Mouse (Mus musculus) hindbrain, embryonic 11.5 days (tissue): Measurements from ENCODE around the gene Nedd9. TPM values are rescaled to one million over a fixed set of nuclear protein-coding genes. Genes with fewer than 3 reads are reported as not detected.

ENCODE experiments used
- ATAC-seq: fragments of 200-750 bp; cut with Nextera tagmentation; 2 replicates; pipeline ENCODE4 v1.8.0; 2017; ENCODE audit warnings: mild to moderate bottlenecking, moderate TSS enrichment, moderate library complexity; ENCODE audit not compliant: low FRiP score
- DNase-seq: peaks from one replicate; pipeline ENCODE4 v3.0.0-alpha.2; 2015; ENCODE audit warnings: low spot score
- H3K27ac ChIP-seq: fragments of 300-500 bp; sonication (generic); 2 replicates; pipeline ENCODE4 v1.5.1; 2014; ENCODE audit warnings: mild to moderate bottlenecking, low read depth, low read length
- H3K27me3 ChIP-seq: fragments of 300-500 bp; sonication (generic); 2 replicates; pipeline ENCODE4 v1.6.1; 2014; ENCODE audit warnings: mild to moderate bottlenecking, low read length, moderate library complexity, mixed read lengths; ENCODE audit not compliant: control insufficient read depth, insufficient read depth
- H3K36me3 ChIP-seq: fragments of 300-500 bp; sonication (generic); 2 replicates; pipeline ENCODE4 v1.6.1; 2014; ENCODE audit warnings: mild to moderate bottlenecking, low read length, moderate library complexity, mixed read lengths; ENCODE audit not compliant: control insufficient read depth, insufficient read depth
- H3K4me1 ChIP-seq: fragments of 300-500 bp; sonication (generic); replicated peaks from 2 replicates; pipeline ENCODE4 v1.6.1; 2014; ENCODE audit warnings: low read length, mixed read lengths; ENCODE audit not compliant: control insufficient read depth, insufficient read depth
- H3K4me2 ChIP-seq: fragments of 300-500 bp; sonication (generic); replicated peaks from 2 replicates; pipeline ENCODE4 v1.6.1; 2014; ENCODE audit warnings: mild to moderate bottlenecking, low read depth, low read length
- H3K4me3 ChIP-seq: fragments of 300-500 bp; sonication (generic); 2 replicates; pipeline ENCODE4 v1.5.1; 2014; ENCODE audit warnings: low read depth, low read length
- H3K9ac ChIP-seq: fragments of 300-500 bp; sonication (generic); 2 replicates; pipeline ENCODE4 v1.6.1; 2014; ENCODE audit warnings: low read depth, low read length
- H3K9me3 ChIP-seq: fragments of 300-500 bp; sonication (generic); 2 replicates; pipeline ENCODE4 v1.6.1; 2016; ENCODE audit warnings: low read length; ENCODE audit not compliant: control insufficient read depth
- WGBS: fragments of 180-500 bp; shearing (Covaris S2); extraction: QIAGEN DNeasy Blood & Tissue Kit; methylation state at CpG from one replicate; pipeline ENCODE4 v1.1.7; 2014; 5-methylcytosine and 5-hydroxymethylcytosine counted together
- polyA plus RNA-seq: library from polyadenylated mRNA; unstranded; fragments of >200 nt; fragmentation: Nextera tagmentation; extraction: Ambion mirVana; gene quantifications from 2 replicates; pipeline ENCODE4 v1.2.1, GENCODE M21; 2014

The Nedd9 gene
- polyA plus RNA-seq, 1 experiment from 2014 or later, result 22.6 TPM

DNA sequence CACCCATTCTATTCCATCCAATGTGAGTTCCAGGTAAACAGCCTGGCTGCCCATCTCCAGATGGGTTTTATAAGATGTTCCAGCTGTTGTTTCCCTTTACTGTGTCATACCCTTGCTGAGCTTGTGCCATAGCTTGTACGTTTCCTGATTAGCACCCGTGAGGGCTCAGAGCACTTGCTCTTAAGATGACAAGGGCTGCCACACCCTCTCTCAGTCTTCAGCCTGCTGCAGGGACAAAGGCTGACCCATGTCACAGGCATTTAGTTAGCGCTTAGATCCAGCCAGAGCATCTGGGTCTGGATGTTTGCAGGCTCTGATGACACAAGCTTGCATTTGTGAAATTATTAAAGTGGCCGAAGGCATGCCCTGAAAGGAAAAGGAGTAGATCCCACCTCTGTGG lies 187.1 kb downstream of the Nedd9 start:
- WGBS, result 66% methylated on average over 4 of the region's 4 CpGs
- no peak overlapping the region for H3K4me3 ChIP-seq
- H3K4me2 ChIP-seq, result no peak overlapping the region
- no peaks in the 10 kb centered on the region for H3K36me3 ChIP-seq
- no peaks in the 10 kb centered on the region for H3K9me3 ChIP-seq
- no peaks in the 10 kb centered on the region; the same call in 1 of the 2 replicates for H3K4me1 ChIP-seq
- no peak for DNase-seq
- H3K27me3 ChIP-seq, result no peaks in the 10 kb centered on the region
- H3K9ac ChIP-seq, result no peak overlapping the region
- ATAC-seq, result no peak
- no peak overlapping the region for H3K27ac ChIP-seq

DNA sequence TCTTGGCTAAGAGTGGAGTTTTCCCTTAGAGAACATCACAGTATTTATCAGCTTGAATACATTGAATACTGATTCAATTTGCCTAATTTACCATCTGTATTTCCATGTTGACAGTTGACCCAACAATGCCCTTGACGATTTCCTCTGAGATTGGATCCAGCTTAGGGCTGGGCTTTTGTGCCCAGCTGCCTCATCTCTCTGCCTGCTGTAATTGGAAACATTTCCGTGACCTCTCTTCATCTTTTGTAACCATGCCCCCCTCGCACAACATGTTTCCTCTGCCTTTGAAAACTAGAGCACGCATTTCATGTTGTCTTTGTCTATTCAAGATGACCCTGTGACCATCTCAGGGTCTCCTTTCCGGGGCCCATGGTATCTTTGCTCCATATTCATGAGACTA lies 188.2 kb downstream of the Nedd9 start:
- ATAC-seq, result peak; percentile 38; the same call in 1 of the 2 replicates
- Histone ChIP-seq H3K9ac (no peak overlapping the region), H3K27me3 (no peaks in the 10 kb centered on the region), H3K9me3 (no peaks in the 10 kb centered on the region), H3K4me3 (no peak overlapping the region), H3K36me3 (no peaks in the 10 kb centered on the region), H3K4me2 (no peak overlapping the region), H3K27ac (no peak overlapping the region), H3K4me1 (no peaks in the 10 kb centered on the region; the same call in 1 of the 2 replicates)
- peak; percentile 41 for DNase-seq
- WGBS, result 9% methylated on average over 5 of the region's 5 CpGs

DNA sequence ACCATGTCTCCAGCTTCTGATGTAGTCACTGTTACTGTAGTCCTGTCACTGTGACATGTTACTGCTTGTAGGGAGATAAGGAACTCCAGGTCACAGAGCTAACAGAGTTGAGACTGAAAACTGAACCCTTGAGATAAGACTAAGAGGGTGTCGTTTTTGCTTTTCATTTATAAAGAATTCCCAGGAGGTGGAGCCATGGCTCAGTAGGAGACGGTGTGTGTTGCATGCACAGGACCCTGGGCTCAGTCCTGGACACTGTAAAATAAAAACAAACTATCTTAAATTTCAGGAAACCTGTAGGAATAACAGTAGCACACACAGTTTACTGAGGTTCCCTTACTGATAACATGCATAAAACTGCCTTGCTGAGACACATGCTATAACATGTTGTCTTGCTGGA lies 188.6 kb downstream of the Nedd9 start:
- no peak for DNase-seq
- Histone ChIP-seq H3K4me3 (no peak overlapping the region), H3K4me2 (no peak overlapping the region), H3K9me3 (no peaks in the 10 kb centered on the region), H3K27ac (no peak overlapping the region), H3K4me1 (no peaks in the 10 kb centered on the region; the same call in 1 of the 2 replicates), H3K9ac (no peak overlapping the region), H3K27me3 (no peaks in the 10 kb centered on the region), H3K36me3 (no peaks in the 10 kb centered on the region)
- 52% methylated on average over 2 of the region's 2 CpGs for WGBS
- ATAC-seq, result no peak

DNA sequence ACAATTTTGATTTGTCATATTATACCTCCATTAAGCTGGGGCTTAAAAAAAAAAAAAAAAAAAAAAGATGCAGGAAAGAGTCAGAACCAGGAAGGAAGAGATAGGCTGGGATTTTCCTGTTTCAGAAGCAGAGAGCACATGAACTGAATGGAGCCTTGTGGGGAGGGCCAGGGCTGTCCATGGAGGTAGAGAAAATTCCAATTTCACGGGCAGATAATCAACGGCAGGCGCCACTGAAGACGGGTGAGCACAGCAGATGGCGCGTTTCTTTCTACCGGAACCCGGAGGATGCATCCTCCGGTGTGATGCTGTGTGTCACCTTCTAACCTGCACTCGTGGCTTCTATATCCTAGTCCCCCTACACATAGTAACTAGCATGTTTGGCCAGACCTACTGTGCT lies 190.8 kb downstream of the Nedd9 start:
- H3K4me1 ChIP-seq, result no peaks in the 10 kb centered on the region; the same call in 1 of the 2 replicates
- H3K4me2 ChIP-seq, result no peak overlapping the region
- no peak overlapping the region for H3K27ac ChIP-seq
- H3K4me3 ChIP-seq, result no peak overlapping the region
- no peak overlapping the region for H3K9ac ChIP-seq
- H3K9me3 ChIP-seq, result no peaks in the 10 kb centered on the region
- H3K27me3 ChIP-seq, result no peaks in the 10 kb centered on the region
- WGBS, result 49% methylated on average over 10 of the region's 10 CpGs
- H3K36me3 ChIP-seq, result no peaks in the 10 kb centered on the region
- peak; percentile 59; the same call in 1 of the 2 replicates for ATAC-seq
- DNase-seq, result peak; percentile 45

DNA sequence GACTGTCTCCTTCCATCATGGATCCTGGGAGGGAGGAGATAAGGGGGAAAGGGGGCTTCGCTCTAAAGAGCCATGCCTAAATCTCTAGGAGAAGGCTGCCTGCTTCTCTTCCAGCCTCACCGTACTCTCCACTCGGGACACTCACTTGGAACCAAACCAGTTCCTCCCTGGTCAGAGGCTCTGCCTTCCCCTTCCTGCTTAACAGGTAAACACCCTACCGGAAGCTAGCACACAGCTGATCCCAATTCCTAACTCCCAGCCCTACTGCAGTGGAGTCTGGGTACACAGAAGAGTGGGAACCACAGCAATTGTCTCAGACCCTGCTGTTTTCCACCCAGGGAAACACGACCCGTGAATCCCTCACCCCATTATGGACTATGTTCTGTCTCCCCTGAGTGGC lies 191.3 kb downstream of the Nedd9 start:
- Histone ChIP-seq H3K4me2 (no peak overlapping the region), H3K4me3 (no peak overlapping the region), H3K9me3 (no peaks in the 10 kb centered on the region), H3K36me3 (no peaks in the 10 kb centered on the region), H3K9ac (no peak overlapping the region), H3K4me1 (no peaks in the 10 kb centered on the region; the same call in 1 of the 2 replicates), H3K27me3 (no peaks in the 10 kb centered on the region), H3K27ac (no peak overlapping the region)
- 73% methylated on average over 6 of the region's 6 CpGs for WGBS
- DNase-seq (no peak), ATAC-seq (no peak)

DNA sequence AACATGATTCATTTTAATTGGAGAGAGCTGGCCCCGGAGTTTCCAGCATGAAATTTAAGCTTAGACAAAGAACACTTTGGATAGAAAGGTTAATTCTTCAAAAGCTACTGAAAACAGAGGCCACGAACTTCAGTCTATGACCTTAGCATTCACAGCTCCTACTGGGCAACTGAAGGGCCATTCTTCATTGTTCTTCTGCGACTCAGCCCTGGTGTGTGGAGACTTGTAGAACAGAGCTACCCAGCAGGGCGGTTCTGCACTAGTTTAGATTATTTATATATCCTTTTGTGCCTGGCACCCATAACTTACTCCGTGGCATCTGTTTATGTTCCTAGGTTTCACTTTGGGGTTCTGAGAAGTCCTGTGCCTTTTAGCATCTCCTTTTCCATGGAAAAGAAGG lies 193.6 kb downstream of the Nedd9 start:
- H3K4me2 ChIP-seq, result no peak overlapping the region
- 31% methylated on average over 5 of the region's 5 CpGs for WGBS
- H3K36me3 ChIP-seq, result no peaks in the 10 kb centered on the region
- no peak overlapping the region for H3K4me3 ChIP-seq
- ATAC-seq (no peak), DNase-seq (no peak)
- H3K4me1 ChIP-seq, result no peaks in the 10 kb centered on the region; the same call in 1 of the 2 replicates
- H3K27ac ChIP-seq, result no peak overlapping the region
- no peak overlapping the region for H3K9ac ChIP-seq
- no peaks in the 10 kb centered on the region for H3K9me3 ChIP-seq
- no peaks in the 10 kb centered on the region for H3K27me3 ChIP-seq

DNA sequence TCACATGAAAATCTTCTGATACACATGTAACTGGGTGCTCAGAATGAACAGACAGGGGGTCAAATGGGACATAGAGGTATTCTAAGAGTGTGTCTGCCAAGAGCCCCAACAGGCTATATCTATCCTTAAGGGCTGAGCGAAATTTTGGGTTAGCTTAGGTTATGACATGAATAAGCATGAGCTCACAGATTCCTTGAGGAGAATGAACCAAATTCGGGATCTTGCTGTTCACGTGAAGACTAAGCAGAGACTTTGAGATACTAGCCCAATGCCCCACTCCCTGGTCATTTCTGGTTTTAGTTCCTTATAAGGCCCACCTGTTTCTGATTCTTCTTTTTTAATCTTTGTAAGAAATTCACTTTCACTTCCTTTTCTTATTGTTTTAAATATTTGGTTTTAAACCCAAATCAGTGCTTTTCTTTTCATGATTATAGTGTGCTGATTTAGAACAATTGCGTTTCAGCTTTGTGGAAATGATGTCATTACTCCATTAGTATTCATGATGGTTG lies 195.6 kb downstream of the Nedd9 start:
- no peak for ATAC-seq

DNA sequence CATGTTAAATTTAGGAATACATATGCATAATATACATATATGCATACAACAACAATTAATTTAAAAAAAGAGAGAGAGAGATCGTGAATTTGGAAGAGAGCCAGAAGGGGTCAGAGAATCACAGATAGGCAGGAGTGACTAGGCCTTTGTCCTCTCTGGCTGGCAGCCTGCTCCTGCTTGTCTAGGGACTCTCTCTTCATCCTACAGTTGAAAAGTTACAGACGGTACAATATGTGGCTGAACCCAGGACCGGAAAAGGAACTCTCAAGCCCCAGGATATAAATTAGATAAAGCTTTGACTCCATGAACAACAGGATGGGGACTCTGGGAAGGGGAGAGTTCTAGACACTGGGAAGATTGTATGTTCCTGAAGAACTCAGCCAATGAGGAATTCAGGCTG lies 200.9 kb downstream of the Nedd9 start:
- DNase-seq (no peak), ATAC-seq (no peak)
- WGBS, result 81% methylated on average over 3 of the region's 3 CpGs

More for the DNA sequence above, 195.6 kb downstream of the Nedd9 start:
- 78% methylated on average over 4 of the region's 4 CpGs for WGBS
- Histone ChIP-seq H3K4me1 (no peaks in the 10 kb centered on the region; the same call in 1 of the 2 replicates), H3K27ac (no peak overlapping the region), H3K9me3 (no peaks in the 10 kb centered on the region), H3K9ac (no peak overlapping the region), H3K4me3 (no peak overlapping the region), H3K36me3 (no peaks in the 10 kb centered on the region), H3K27me3 (no peaks in the 10 kb centered on the region), H3K4me2 (no peak overlapping the region)
- DNase-seq, result no peak

DNA sequence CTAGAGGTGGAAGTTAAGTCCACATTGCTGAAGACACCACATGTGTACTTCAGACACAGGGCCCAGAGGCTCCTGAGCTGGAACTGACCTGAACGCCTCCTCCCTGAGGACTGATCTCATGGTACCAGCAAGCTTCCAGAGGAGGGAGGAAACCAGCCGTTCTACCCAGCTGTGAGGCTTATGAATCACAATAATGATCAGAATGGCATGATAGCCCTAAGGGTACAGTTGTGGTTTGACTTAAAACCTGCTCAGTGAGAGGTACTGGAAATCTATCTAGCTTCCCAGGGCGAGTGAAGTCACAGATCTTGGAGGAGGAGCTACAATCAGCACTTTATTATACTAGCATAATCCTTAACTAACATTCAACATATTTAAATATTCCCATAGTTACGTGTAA lies 201.7 kb downstream of the Nedd9 start:
- no peak for DNase-seq
- Histone ChIP-seq H3K4me2 (no peak overlapping the region), H3K9ac (no peak overlapping the region), H3K36me3 (no peaks in the 10 kb centered on the region), H3K4me3 (no peak overlapping the region), H3K27ac (no peak overlapping the region), H3K27me3 (no peaks in the 10 kb centered on the region), H3K9me3 (no peaks in the 10 kb centered on the region), H3K4me1 (no peaks in the 10 kb centered on the region)
- WGBS, result 75% methylated on average over 4 of the region's 4 CpGs
- ATAC-seq, result no peak

More for the DNA sequence above, 200.9 kb downstream of the Nedd9 start:
- Histone ChIP-seq H3K36me3 (no peaks in the 10 kb centered on the region), H3K27ac (no peak overlapping the region), H3K4me1 (no peaks in the 10 kb centered on the region), H3K9me3 (no peaks in the 10 kb centered on the region), H3K4me2 (no peak overlapping the region), H3K4me3 (no peak overlapping the region), H3K27me3 (no peaks in the 10 kb centered on the region), H3K9ac (no peak overlapping the region)
